Mouse (Mus musculus) heart, adult 2 months (tissue): ENCODE measurements around the gene Zfp706. TPM values are rescaled to one million over a fixed set of nuclear protein-coding genes. Genes with fewer than 3 reads are reported as not detected.

Experiments used
- DNase-seq, 2 experiments: peaks; one replicate each; pipeline ENCODE4 v3.0.0; 2021
- H3K27ac ChIP-seq: fragments of 200-600 bp; 2 replicates; pipeline ENCODE4 v1.8.1; 2022
- H3K27me3 ChIP-seq: fragments of 200-500 bp; 2 replicates; pipeline ENCODE4 v1.6.1; 2012; ENCODE audit warnings: mild to moderate bottlenecking, low read length, inconsistent platforms, mixed read lengths; ENCODE audit not compliant: control insufficient read depth, insufficient read depth
- H3K36me3 ChIP-seq: fragments of 200-500 bp; 2 replicates; pipeline ENCODE4 v1.6.1; 2012; ENCODE audit warnings: low read length, inconsistent platforms; ENCODE audit not compliant: control insufficient read depth, insufficient read depth
- H3K4me1 ChIP-seq: fragments of 200-500 bp; 2 replicates; pipeline ENCODE4 v1.6.1; 2011; ENCODE audit warnings: low read length; ENCODE audit not compliant: control insufficient read depth, insufficient read depth
- H3K4me3 ChIP-seq: fragments of 200-600 bp; 2 replicates; pipeline ENCODE4 v1.8.1; 2022
- H3K79me2 ChIP-seq: fragments of 200-500 bp; replicated peaks from 2 replicates; pipeline ENCODE4 v1.6.1; 2012; ENCODE audit warnings: mild to moderate bottlenecking, inconsistent platforms, low read length, moderate library complexity, mixed read lengths; ENCODE audit not compliant: control insufficient read depth, insufficient read depth
- H3K9ac ChIP-seq: fragments of 200-500 bp; 2 replicates; pipeline ENCODE4 v1.6.1; 2012; ENCODE audit warnings: low read depth, mild to moderate bottlenecking, control low read depth, inconsistent platforms, low read length, mixed read lengths
- CTCF ChIP-seq: fragments of 200-600 bp; IDR thresholded peaks from 2 replicates; pipeline ENCODE4 v1.8.1; 2022; ENCODE audit warnings: antibody characterized with exemption, mild to moderate bottlenecking, moderate library complexity
- EP300 ChIP-seq: fragments of 200-500 bp; IDR thresholded peaks from 2 replicates; pipeline ENCODE4 v1.6.1; 2011; ENCODE audit warnings: low read depth, low read length, control low read depth; ENCODE audit not compliant: insufficient read depth
- POLR2A ChIP-seq: fragments of 200-500 bp; IDR thresholded peaks from 2 replicates; pipeline ENCODE4 v1.6.1; 2011; ENCODE audit warnings: mild to moderate bottlenecking, low read depth, low read length, control low read depth; ENCODE audit not compliant: insufficient read depth
- WGBS: fragments of 180-500 bp; shearing (Covaris S2); methylation state at CpG from one replicate; pipeline ENCODE4 v1.1.7; 2018; 5-methylcytosine and 5-hydroxymethylcytosine counted together
- intact Hi-C: fragments of 180-260 bp; cut with DNase I; formaldehyde crosslinking; loops from one replicate; pipeline ENCODE4 v1.15.1; 2025
- polyA plus RNA-seq: library from polyadenylated mRNA; depleted of rRNA; stranded (reverse); fragments of >200 nt; gene quantifications from 2 replicates; pipeline ENCODE4 v1.2.3, GENCODE M21; 2012
- total RNA-seq, 2 experiments: library from RNA; stranded (reverse); gene quantifications; 2 replicates each; pipeline ENCODE4 v1.2.3; 2021

Zfp706 gene
- total and polyA plus RNA-seq, 3 experiments = 61.1 to 240 (median 205) TPM

GRCm38 (mm10) chr15:36950258-36950657 lies 57.3 kb downstream of the Zfp706 start:
- intact Hi-C loops = no loop called here

GRCm38 (mm10) chr15:36948866-36949546 lies 58.6 kb downstream of the Zfp706 start:
- WGBS = 82% methylated on average over 22 of the region's 22 CpGs
- no peak overlapping the region for H3K9ac ChIP-seq
- H3K27ac ChIP-seq = no peak overlapping the region
- H3K4me1 ChIP-seq = no peaks in the 10 kb centered on the region
- intact Hi-C loops = no loop called here
- no peaks in the 10 kb centered on the region for H3K79me2 ChIP-seq
- H3K4me3 ChIP-seq = no peak overlapping the region
- no peak for DNase-seq
- no peaks in the 10 kb centered on the region for H3K27me3 ChIP-seq
- H3K36me3 ChIP-seq = no peaks in the 10 kb centered on the region
- TF ChIP-seq CTCF (no peak), POLR2A (no peak), EP300 (no peak)

More at GRCm38 (mm10) chr15:36950258-36950657, 57.3 kb downstream of the Zfp706 start:
- Histone ChIP-seq H3K4me3 (no peak overlapping the region), H3K79me2 (no peaks in the 10 kb centered on the region), H3K4me1 (no peaks in the 10 kb centered on the region), H3K27ac (no peak overlapping the region), H3K9ac (no peak overlapping the region), H3K27me3 (no peaks in the 10 kb centered on the region), H3K36me3 (no peaks in the 10 kb centered on the region)
- TF ChIP-seq POLR2A = no peak
- no peak for TF ChIP-seq CTCF
- no peak for TF ChIP-seq EP300
- 60% methylated on average over 2 of the region's 2 CpGs for WGBS
- DNase-seq = no peak
